Mouse (Mus musculus): ENCODE results near the gene Olfr1239. TPM values are rescaled to one million over a fixed set of nuclear protein-coding genes. Genes with fewer than 3 reads are reported as not detected.

Olfr1239 gene
- polyA plus RNA-seq (2016; fragmentation: Nextera tagmentation; extraction: Ambion mirVana): not detected in 2 replicates

- H3K4me1 ChIP-seq: no peaks in the 10 kb centered on the region
- H3K27ac ChIP-seq: no peak within 1 kb of the TSS
- no peak for DNase-seq (ENCODE audit: extremely low spot score, low spot score)
- no peak within 1 kb of the TSS for H3K4me3 ChIP-seq
- WGBS: over 99% methylated on average over 2 of the region's 2 CpGs
- H3K36me3 ChIP-seq (replicated peaks): no peaks in the 10 kb centered on the region
- no peaks in the 10 kb centered on the region for H3K27me3 ChIP-seq (ENCODE audit: poor library complexity, severe bottlenecking)
- H3K9me3 ChIP-seq: no peaks in the 10 kb centered on the region
Measured at GRCm38 (mm10) chr2:89420307-89420706, at the start of gene Olfr1239. TSS of gene Olfr1239 (minus strand) at chr2:89420407.

- Histone ChIP-seq H3K9me3 (no peaks in the 10 kb centered on the region), H3K4me3 (no peak within 1 kb of the TSS), H3K36me3 (replicated peaks) (no peaks in the 10 kb centered on the region), H3K27ac (no peak within 1 kb of the TSS), H3K27me3 (ENCODE audit: poor library complexity, severe bottlenecking) (no peaks in the 10 kb centered on the region), H3K4me1 (no peaks in the 10 kb centered on the region)
- 92% methylated on average over 3 of the region's 3 CpGs for WGBS
- DNase-seq (ENCODE audit: extremely low spot score, low spot score): no peak
Measured at GRCm38 (mm10) chr2:89442900-89443299, 22.7 kb upstream of the Olfr1239 start, which contains the start of gene Olfr1240. TSS of gene Olfr1240 (minus strand) at chr2:89443000.

GRCm38 (mm10) chr2:89414557-89414956 is 5.7 kb downstream of the Olfr1239 start:
- DNase-seq (ENCODE audit: extremely low spot score, low spot score): no peak
- H3K4me3 ChIP-seq: no peak overlapping the region
- WGBS: 81% methylated on average over 1 of the region's 1 CpGs
- H3K36me3 ChIP-seq (replicated peaks): no peaks in the 10 kb centered on the region
- H3K9me3 ChIP-seq: no peaks in the 10 kb centered on the region
- H3K4me1 ChIP-seq: no peaks in the 10 kb centered on the region
- H3K27me3 ChIP-seq (ENCODE audit: poor library complexity, severe bottlenecking): no peaks in the 10 kb centered on the region
- H3K27ac ChIP-seq: no peak overlapping the region

GRCm38 (mm10) chr2:89409576-89409975 is 10.6 kb downstream of the Olfr1239 start, which contains the start of gene Olfr1238:
TSS of gene Olfr1238 (minus strand) at chr2:89409676.
- Histone ChIP-seq H3K4me3 (no peak within 1 kb of the TSS), H3K27ac (no peak within 1 kb of the TSS), H3K27me3 (ENCODE audit: poor library complexity, severe bottlenecking) (no peaks in the 10 kb centered on the region), H3K9me3 (no peaks in the 10 kb centered on the region), H3K36me3 (replicated peaks) (no peaks in the 10 kb centered on the region), H3K4me1 (no peaks in the 10 kb centered on the region)
- no peak for DNase-seq (ENCODE audit: extremely low spot score, low spot score)
- WGBS: 91% methylated on average over 2 of the region's 2 CpGs

- Histone ChIP-seq H3K9me3 (no peaks in the 10 kb centered on the region), H3K4me1 (no peaks in the 10 kb centered on the region), H3K27me3 (ENCODE audit: poor library complexity, severe bottlenecking) (no peaks in the 10 kb centered on the region), H3K36me3 (replicated peaks) (no peaks in the 10 kb centered on the region), H3K27ac (no peak overlapping the region), H3K4me3 (no peak overlapping the region)
- 90% methylated on average over 1 of the region's 1 CpGs for WGBS
- DNase-seq (ENCODE audit: extremely low spot score, low spot score): no peak
Measured at GRCm38 (mm10) chr2:89400882-89401281, 19.3 kb downstream of the Olfr1239 start.

Other genes starting within 250 kb of the Olfr1239 start
- gene Olfr1225, start 245.7 kb downstream of the Olfr1239 start, polyA plus RNA-seq (2016; fragmentation: Nextera tagmentation; extraction: Ambion mirVana): not detected in 2 replicates
- not detected in 2 replicates for gene Olfr1226, start 220.4 kb downstream of the Olfr1239 start, polyA plus RNA-seq (2016; fragmentation: Nextera tagmentation; extraction: Ambion mirVana)
- gene Olfr1228, start 166.3 kb downstream of the Olfr1239 start, polyA plus RNA-seq (2016; fragmentation: Nextera tagmentation; extraction: Ambion mirVana): not detected in 2 replicates
- gene Olfr1229, start 132.4 kb downstream of the Olfr1239 start, polyA plus RNA-seq (2016; fragmentation: Nextera tagmentation; extraction: Ambion mirVana): not detected in 2 replicates
- gene Olfr1230, start 123.1 kb downstream of the Olfr1239 start, polyA plus RNA-seq (2016; fragmentation: Nextera tagmentation; extraction: Ambion mirVana): not detected in 2 replicates
- not detected in 2 replicates for gene Olfr1231, start 113.3 kb downstream of the Olfr1239 start, polyA plus RNA-seq (2016; fragmentation: Nextera tagmentation; extraction: Ambion mirVana)
- gene Olfr1232, start 90.7 kb downstream of the Olfr1239 start, polyA plus RNA-seq (2016; fragmentation: Nextera tagmentation; extraction: Ambion mirVana): not detected in 2 replicates
- gene Olfr1233, start 78.0 kb downstream of the Olfr1239 start, polyA plus RNA-seq (2016; fragmentation: Nextera tagmentation; extraction: Ambion mirVana): not detected in 2 replicates
- not detected in 2 replicates for gene Olfr1234, start 55.5 kb downstream of the Olfr1239 start, polyA plus RNA-seq (2016; fragmentation: Nextera tagmentation; extraction: Ambion mirVana)
- not detected in 2 replicates for gene Olfr1238, start 10.7 kb downstream of the Olfr1239 start, polyA plus RNA-seq (2016; fragmentation: Nextera tagmentation; extraction: Ambion mirVana)
- not detected in 2 replicates for gene Olfr1240, start 22.6 kb upstream of the Olfr1239 start, polyA plus RNA-seq (2016; fragmentation: Nextera tagmentation; extraction: Ambion mirVana)
- not detected in 2 replicates for gene Olfr1241, start 66.7 kb upstream of the Olfr1239 start, polyA plus RNA-seq (2016; fragmentation: Nextera tagmentation; extraction: Ambion mirVana)
- not detected in 2 replicates for gene Olfr1242, start 77.9 kb upstream of the Olfr1239 start, polyA plus RNA-seq (2016; fragmentation: Nextera tagmentation; extraction: Ambion mirVana)
- gene Olfr1243, start 111.1 kb upstream of the Olfr1239 start, polyA plus RNA-seq (2016; fragmentation: Nextera tagmentation; extraction: Ambion mirVana): not detected in 2 replicates
- gene Olfr1245, start 158.0 kb upstream of the Olfr1239 start, polyA plus RNA-seq (2016; fragmentation: Nextera tagmentation; extraction: Ambion mirVana): not detected in 2 replicates
- gene Olfr1246, start 172.8 kb upstream of the Olfr1239 start, polyA plus RNA-seq (2016; fragmentation: Nextera tagmentation; extraction: Ambion mirVana): not detected in 2 replicates
- gene Olfr1247, start 193.7 kb upstream of the Olfr1239 start, polyA plus RNA-seq (2016; fragmentation: Nextera tagmentation; extraction: Ambion mirVana): not detected in 2 replicates
- not detected in 2 replicates for gene Olfr1248, start 197.8 kb upstream of the Olfr1239 start, polyA plus RNA-seq (2016; fragmentation: Nextera tagmentation; extraction: Ambion mirVana)
- gene Olfr1249, start 214.6 kb upstream of the Olfr1239 start, polyA plus RNA-seq (2016; fragmentation: Nextera tagmentation; extraction: Ambion mirVana): not detected in 2 replicates
- gene Olfr1250, start 241.1 kb upstream of the Olfr1239 start, polyA plus RNA-seq (2016; fragmentation: Nextera tagmentation; extraction: Ambion mirVana): not detected in 2 replicates

Measured in forebrain, embryonic 10.5 days (tissue).